Mouse (Mus musculus) cerebellum, postnatal 10 days (tissue): ENCODE measurements around the gene Gm44511.
A peak's percentile ranks its signal among the peaks of the same experiment; 100 is the strongest.

Source experiments
- DNase-seq, 2 experiments: peaks; one replicate each; pipeline ENCODE4 v3.0.0; 2021; ENCODE audit warnings: mixed read lengths in 2 of 2

Gm44511 gene

GRCm38 (mm10) chr6:128826132-128826531, at the start of gene Gm44511, which contains the start of gene Klrb1b:
Gene Gm44511, minus strand, starts transcription at chr6:128826315.
Gene Klrb1b, minus strand, starts transcription at chr6:128826331.
- DNase-seq: no peak

- DNase-seq: no peak
Measured at GRCm38 (mm10) chr6:128871910-128872610, 45.9 kb upstream of the Gm44511 start.

- no peak for DNase-seq
Measured at GRCm38 (mm10) chr6:128868861-128869260, 42.7 kb upstream of the Gm44511 start.

GRCm38 (mm10) chr6:128857976-128858375, 31.9 kb upstream of the Gm44511 start:
- DNase-seq: no peak

GRCm38 (mm10) chr6:128856250-128856649, 30.1 kb upstream of the Gm44511 start:
- DNase-seq: peak; percentile 82 to 87

- DNase-seq: no peak
Measured at GRCm38 (mm10) chr6:128855477-128855876, 29.4 kb upstream of the Gm44511 start.

GRCm38 (mm10) chr6:128854895-128855294, 28.8 kb upstream of the Gm44511 start:
- DNase-seq: no peak

- peak; percentile 82 to 89 for DNase-seq
Measured at GRCm38 (mm10) chr6:128854024-128854820, 28.1 kb upstream of the Gm44511 start.

GRCm38 (mm10) chr6:128852766-128853165, 26.7 kb upstream of the Gm44511 start:
- no peak for DNase-seq

GRCm38 (mm10) chr6:128851151-128851550, 25.0 kb upstream of the Gm44511 start:
- no peak for DNase-seq

GRCm38 (mm10) chr6:128850671-128851070, 24.6 kb upstream of the Gm44511 start:
- DNase-seq: no peak

- DNase-seq: peak; percentile 65 to 67
Measured at GRCm38 (mm10) chr6:128849902-128850301, 23.8 kb upstream of the Gm44511 start.

GRCm38 (mm10) chr6:128847401-128847800, 21.3 kb upstream of the Gm44511 start:
- DNase-seq: no peak

- DNase-seq: no peak
Measured at GRCm38 (mm10) chr6:128845998-128846542, 20.0 kb upstream of the Gm44511 start.

- peak; percentile 93 to 96 for DNase-seq
Measured at GRCm38 (mm10) chr6:128845319-128845979, 19.3 kb upstream of the Gm44511 start.

GRCm38 (mm10) chr6:128844586-128845080, 18.5 kb upstream of the Gm44511 start:
- peak; percentile 33 to 38 for DNase-seq

GRCm38 (mm10) chr6:128844131-128844530, 18.0 kb upstream of the Gm44511 start:
- DNase-seq: peak; percentile 46 to 57

GRCm38 (mm10) chr6:128843479-128843992, 17.4 kb upstream of the Gm44511 start:
- peak; percentile 65 to 70 for DNase-seq

- peak; percentile 94 to 96 for DNase-seq
Measured at GRCm38 (mm10) chr6:128842945-128843478, 16.9 kb upstream of the Gm44511 start.

GRCm38 (mm10) chr6:128842356-128842944, 16.3 kb upstream of the Gm44511 start:
- peak; percentile 88 to 91 for DNase-seq

- DNase-seq: peak in 1 of 2 experiments; percentile 27
Measured at GRCm38 (mm10) chr6:128841327-128842089, 15.4 kb upstream of the Gm44511 start.
